Mouse (Mus musculus): ENCODE data around the gene Pgd. TPM values are rescaled to one million over a fixed set of nuclear protein-coding genes. Genes with fewer than 3 reads are reported as not detected.
A peak's percentile ranks its signal among the peaks of the same experiment; 100 is the strongest.

Gene Pgd
- polyA plus RNA-seq, 1 experiment from 2014 or later, result 146 TPM

DNA sequence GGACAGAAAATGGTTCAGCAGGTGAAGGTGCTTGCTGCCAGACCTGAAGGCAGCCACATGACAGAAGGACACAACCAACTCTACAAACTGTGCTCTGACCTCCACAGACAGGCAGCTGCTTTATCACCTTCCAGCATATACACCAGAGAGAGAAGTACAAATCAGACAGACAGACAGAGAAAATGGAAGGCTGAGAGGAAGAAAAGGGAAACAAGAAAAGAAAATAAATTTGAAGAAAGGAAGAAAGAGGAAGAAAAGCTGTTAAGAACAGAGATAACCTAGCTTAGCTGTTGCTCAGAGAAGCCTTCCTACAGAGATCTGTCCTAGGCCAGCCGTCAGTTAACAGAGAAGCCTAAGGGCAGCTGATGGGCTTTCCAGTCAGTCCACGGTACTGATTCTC, 7.4 kb downstream of the Pgd start:
- Histone ChIP-seq H3K4me3 (ENCODE audit: low read length) (no peak overlapping the region), H3K27ac (ENCODE audit: low read length) (no peak overlapping the region), H3K36me3 (ENCODE audit: insufficient read depth, low read length) (peaks cover 69% of the 10 kb centered on the region), H3K9ac (replicated peaks; ENCODE audit: low read length) (no peak overlapping the region), H3K9me3 (ENCODE audit: low read length) (no peaks in the 10 kb centered on the region), H3K27me3 (ENCODE audit: insufficient read depth, low read length) (no peaks in the 10 kb centered on the region), H3K4me2 (replicated peaks; ENCODE audit: low read depth, low read length) (no peak overlapping the region), H3K4me1 (ENCODE audit: insufficient read depth, low read length) (no peaks in the 10 kb centered on the region)
- 93% methylated on average over 2 of the region's 2 CpGs for WGBS
- ATAC-seq (ENCODE audit: low FRiP score, low TSS enrichment), result no peak

GRCm38 (mm10) chr4:149157415-149157973, 9.1 kb downstream of the Pgd start:
- Histone ChIP-seq H3K36me3 (ENCODE audit: insufficient read depth, low read length) (peaks cover 86% of the 10 kb centered on the region), H3K4me1 (ENCODE audit: insufficient read depth, low read length) (no peaks in the 10 kb centered on the region), H3K27me3 (ENCODE audit: insufficient read depth, low read length) (no peaks in the 10 kb centered on the region), H3K27ac (ENCODE audit: low read length) (no peak overlapping the region), H3K4me2 (replicated peaks; ENCODE audit: low read depth, low read length) (no peak overlapping the region), H3K9me3 (ENCODE audit: low read length) (no peaks in the 10 kb centered on the region), H3K4me3 (ENCODE audit: low read length) (no peak overlapping the region), H3K9ac (replicated peaks; ENCODE audit: low read length) (no peak overlapping the region)
- no peak for ATAC-seq (ENCODE audit: low FRiP score, low TSS enrichment)
- 78% methylated on average over 8 of the region's 8 CpGs for WGBS

DNA sequence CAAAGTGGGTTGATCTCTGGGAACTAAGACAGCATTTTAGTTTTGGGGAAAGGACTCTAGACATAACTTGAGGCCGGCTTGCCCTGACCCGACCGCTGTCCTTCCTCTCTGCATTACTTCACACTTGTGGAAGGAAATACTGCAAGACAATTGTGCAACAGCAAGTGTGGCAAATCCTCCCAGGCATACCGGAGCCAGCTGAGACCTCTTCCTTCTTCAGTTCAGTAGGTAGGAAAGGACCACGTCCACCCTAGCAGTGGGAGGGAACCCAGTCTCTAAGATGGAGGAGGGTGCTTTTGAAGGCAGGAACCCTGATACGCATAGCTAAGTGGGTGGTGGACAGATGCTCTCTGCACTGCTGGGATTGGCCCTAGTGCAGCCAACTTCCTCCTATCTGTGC, 10.9 kb downstream of the Pgd start:
- 91% methylated on average over 6 of the region's 6 CpGs for WGBS
- Histone ChIP-seq H3K9me3 (ENCODE audit: low read length) (no peaks in the 10 kb centered on the region), H3K36me3 (ENCODE audit: insufficient read depth, low read length) (peaks cover 89% of the 10 kb centered on the region), H3K27ac (ENCODE audit: low read length) (no peak overlapping the region), H3K27me3 (ENCODE audit: insufficient read depth, low read length) (no peaks in the 10 kb centered on the region), H3K9ac (replicated peaks; ENCODE audit: low read length) (no peak overlapping the region), H3K4me1 (ENCODE audit: insufficient read depth, low read length) (no peaks in the 10 kb centered on the region), H3K4me3 (ENCODE audit: low read length) (no peak overlapping the region), H3K4me2 (replicated peaks; ENCODE audit: low read depth, low read length) (no peak overlapping the region)
- ATAC-seq (ENCODE audit: low FRiP score, low TSS enrichment), result no peak; the same call in 1 of the 2 replicates

DNA sequence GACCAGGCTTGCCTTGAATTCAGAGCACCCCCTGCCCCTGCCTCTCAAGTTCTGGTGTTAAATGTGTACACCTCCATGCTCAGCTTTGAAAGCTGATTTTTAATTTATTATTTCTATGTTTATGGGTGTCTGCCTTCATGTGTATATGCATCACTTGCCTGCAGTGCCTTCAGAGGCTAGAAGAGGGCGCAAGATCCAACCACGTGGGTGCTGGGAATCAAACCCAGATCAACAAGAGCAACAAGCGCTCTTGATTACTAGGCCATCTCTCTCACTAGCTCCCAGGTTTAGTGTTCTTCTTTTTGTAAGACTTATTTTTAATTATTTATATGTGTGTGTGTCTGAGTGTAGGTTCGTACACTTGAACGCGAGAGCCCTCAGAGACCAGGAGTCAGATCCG, 11.7 kb downstream of the Pgd start:
- no peak overlapping the region for H3K9ac ChIP-seq (replicated peaks; ENCODE audit: low read length)
- no peak for ATAC-seq (ENCODE audit: low FRiP score, low TSS enrichment)
- 98% methylated on average over 7 of the region's 7 CpGs for WGBS
- no peak overlapping the region for H3K4me2 ChIP-seq (replicated peaks; ENCODE audit: low read depth, low read length)
- no peaks in the 10 kb centered on the region for H3K9me3 ChIP-seq (ENCODE audit: low read length)
- H3K4me3 ChIP-seq (ENCODE audit: low read length), result no peak overlapping the region
- peaks cover 87% of the 10 kb centered on the region for H3K36me3 ChIP-seq (ENCODE audit: insufficient read depth, low read length)
- no peak overlapping the region for H3K27ac ChIP-seq (ENCODE audit: low read length)
- no peaks in the 10 kb centered on the region for H3K4me1 ChIP-seq (ENCODE audit: insufficient read depth, low read length)
- no peaks in the 10 kb centered on the region for H3K27me3 ChIP-seq (ENCODE audit: insufficient read depth, low read length)

GRCm38 (mm10) chr4:149150721-149151120, 15.8 kb downstream of the Pgd start:
- Histone ChIP-seq H3K4me3 (ENCODE audit: low read length) (no peak overlapping the region), H3K27ac (ENCODE audit: low read length) (no peak overlapping the region), H3K9ac (replicated peaks; ENCODE audit: low read length) (no peak overlapping the region), H3K27me3 (ENCODE audit: insufficient read depth, low read length) (no peaks in the 10 kb centered on the region), H3K4me1 (ENCODE audit: insufficient read depth, low read length) (peaks cover 9% of the 10 kb centered on the region; the same call in 1 of the 2 replicates), H3K9me3 (ENCODE audit: low read length) (no peaks in the 10 kb centered on the region), H3K4me2 (replicated peaks; ENCODE audit: low read depth, low read length) (no peak overlapping the region), H3K36me3 (ENCODE audit: insufficient read depth, low read length) (peaks cover 54% of the 10 kb centered on the region)
- ATAC-seq (ENCODE audit: low FRiP score, low TSS enrichment), result no peak
- WGBS, result 84% methylated on average over 11 of the region's 11 CpGs

GRCm38 (mm10) chr4:149150256-149150655, 16.3 kb downstream of the Pgd start:
- 44% methylated on average over 11 of the region's 11 CpGs for WGBS
- Histone ChIP-seq H3K4me1 (ENCODE audit: insufficient read depth, low read length) (peaks cover 9% of the 10 kb centered on the region; the same call in 1 of the 2 replicates), H3K4me2 (replicated peaks; ENCODE audit: low read depth, low read length) (no peak overlapping the region), H3K36me3 (ENCODE audit: insufficient read depth, low read length) (peaks cover 49% of the 10 kb centered on the region), H3K9me3 (ENCODE audit: low read length) (no peaks in the 10 kb centered on the region), H3K27ac (ENCODE audit: low read length) (no peak overlapping the region), H3K27me3 (ENCODE audit: insufficient read depth, low read length) (no peaks in the 10 kb centered on the region), H3K4me3 (ENCODE audit: low read length) (no peak overlapping the region), H3K9ac (replicated peaks; ENCODE audit: low read length) (no peak overlapping the region)
- peak; percentile 49 for ATAC-seq (ENCODE audit: low FRiP score, low TSS enrichment)

- Histone ChIP-seq H3K36me3 (ENCODE audit: insufficient read depth, low read length) (peaks cover 43% of the 10 kb centered on the region), H3K9ac (replicated peaks; ENCODE audit: low read length) (no peak overlapping the region), H3K9me3 (ENCODE audit: low read length) (no peaks in the 10 kb centered on the region), H3K27me3 (ENCODE audit: insufficient read depth, low read length) (no peaks in the 10 kb centered on the region), H3K27ac (ENCODE audit: low read length) (no peak overlapping the region), H3K4me1 (ENCODE audit: insufficient read depth, low read length) (peaks cover 9% of the 10 kb centered on the region; the same call in 1 of the 2 replicates), H3K4me2 (replicated peaks; ENCODE audit: low read depth, low read length) (no peak overlapping the region), H3K4me3 (ENCODE audit: low read length) (no peak overlapping the region)
- WGBS, result 33% methylated on average over 7 of the region's 7 CpGs
- ATAC-seq (ENCODE audit: low FRiP score, low TSS enrichment), result no peak; the same call in 1 of the 2 replicates
Observed at GRCm38 (mm10) chr4:149149611-149150010, 17.0 kb downstream of the Pgd start.

DNA sequence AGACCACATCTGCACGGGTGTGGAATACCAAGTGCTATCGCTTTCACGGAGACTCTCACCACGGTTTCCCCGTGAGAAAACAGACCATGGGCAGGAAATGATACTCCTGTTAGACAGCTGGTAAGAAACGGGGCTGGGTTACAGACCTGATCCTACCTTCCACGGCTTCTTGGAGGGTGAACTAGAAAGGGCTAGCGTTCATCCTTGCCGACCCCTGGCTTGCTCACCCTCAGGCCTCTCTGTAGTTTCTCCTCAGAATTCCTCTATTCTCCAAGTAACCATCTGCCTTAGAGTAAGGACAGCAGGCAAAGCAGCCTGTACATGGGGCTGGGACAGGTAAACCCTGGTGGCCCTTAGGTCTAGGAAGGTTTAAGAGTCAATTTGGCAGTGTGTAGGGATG, 17.4 kb downstream of the Pgd start:
- Histone ChIP-seq H3K27me3 (ENCODE audit: insufficient read depth, low read length) (no peaks in the 10 kb centered on the region), H3K36me3 (ENCODE audit: insufficient read depth, low read length) (peaks cover 39% of the 10 kb centered on the region)
- 59% methylated on average over 9 of the region's 9 CpGs for WGBS

DNA sequence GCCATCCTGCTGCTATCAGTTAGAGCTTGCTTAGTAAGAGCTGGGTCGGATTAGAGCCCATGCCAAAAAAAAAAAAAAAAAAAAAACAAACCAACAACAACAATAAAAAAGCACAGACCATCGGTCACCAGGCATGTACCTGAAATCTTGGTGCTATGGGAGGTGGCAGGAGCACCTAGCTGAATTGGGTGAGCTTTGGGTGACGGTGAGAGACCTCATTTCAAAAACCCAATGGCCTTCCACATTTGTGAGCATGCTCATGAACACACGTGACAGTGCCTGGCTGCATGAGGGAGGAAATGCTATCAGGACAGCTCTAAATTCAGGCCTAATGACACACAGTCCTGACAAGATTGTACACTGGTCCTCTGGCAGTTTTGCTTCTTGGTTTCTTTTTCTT, 18.5 kb downstream of the Pgd start:
- H3K27me3 ChIP-seq (ENCODE audit: insufficient read depth, low read length), result no peaks in the 10 kb centered on the region
- H3K4me3 ChIP-seq (ENCODE audit: low read length), result no peak overlapping the region
- ATAC-seq (ENCODE audit: low FRiP score, low TSS enrichment), result no peak
- H3K4me2 ChIP-seq (replicated peaks; ENCODE audit: low read depth, low read length), result no peak overlapping the region
- H3K9ac ChIP-seq (replicated peaks; ENCODE audit: low read length), result no peak overlapping the region
- 0 out of 2 replicates have a peak overlapping the region, but pooled peaks have one; percentile 22 for H3K27ac ChIP-seq (ENCODE audit: low read length)
- H3K4me1 ChIP-seq (ENCODE audit: insufficient read depth, low read length), result peaks cover 9% of the 10 kb centered on the region; the same call in 1 of the 2 replicates
- no peaks in the 10 kb centered on the region for H3K9me3 ChIP-seq (ENCODE audit: low read length)
- H3K36me3 ChIP-seq (ENCODE audit: insufficient read depth, low read length), result peaks cover 27% of the 10 kb centered on the region
- 77% methylated on average over 4 of the region's 4 CpGs for WGBS

More for the DNA sequence above, 17.4 kb downstream of the Pgd start:
- ATAC-seq (ENCODE audit: low FRiP score, low TSS enrichment), result no peak
- H3K4me3 ChIP-seq (ENCODE audit: low read length), result no peak overlapping the region
- no peaks in the 10 kb centered on the region for H3K9me3 ChIP-seq (ENCODE audit: low read length)
- peaks cover 9% of the 10 kb centered on the region; the same call in 1 of the 2 replicates for H3K4me1 ChIP-seq (ENCODE audit: insufficient read depth, low read length)
- H3K9ac ChIP-seq (replicated peaks; ENCODE audit: low read length), result no peak overlapping the region
- no peak overlapping the region for H3K4me2 ChIP-seq (replicated peaks; ENCODE audit: low read depth, low read length)
- no peak overlapping the region for H3K27ac ChIP-seq (ENCODE audit: low read length)

DNA sequence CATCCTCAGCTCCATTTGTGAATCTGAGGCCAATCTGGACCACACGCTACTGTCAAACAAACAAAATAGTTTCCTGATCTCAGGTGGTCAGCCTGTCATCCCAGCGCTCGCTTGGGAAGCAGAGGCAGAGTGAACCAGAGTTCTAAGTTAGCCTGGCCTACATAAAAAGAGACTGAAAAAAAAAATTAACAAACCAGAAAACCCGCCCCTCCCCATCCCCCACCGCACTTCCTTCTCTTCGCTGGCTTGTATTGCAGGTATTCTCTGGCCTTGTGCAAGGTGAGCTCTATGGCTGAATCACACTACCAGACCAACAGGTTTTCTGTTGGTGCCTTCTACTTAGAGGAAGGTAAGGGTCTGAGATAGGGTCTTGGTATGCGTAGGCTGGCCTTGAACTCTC, 19.0 kb downstream of the Pgd start:
- WGBS, result 83% methylated on average over 7 of the region's 7 CpGs
- Histone ChIP-seq H3K9ac (replicated peaks; ENCODE audit: low read length) (no peak overlapping the region), H3K4me1 (ENCODE audit: insufficient read depth, low read length) (peaks cover 9% of the 10 kb centered on the region; the same call in 1 of the 2 replicates), H3K27ac (ENCODE audit: low read length) (0 out of 2 replicates have a peak overlapping the region, but pooled peaks have one; percentile 22), H3K36me3 (ENCODE audit: insufficient read depth, low read length) (peaks cover 22% of the 10 kb centered on the region), H3K9me3 (ENCODE audit: low read length) (no peaks in the 10 kb centered on the region), H3K4me3 (ENCODE audit: low read length) (no peak overlapping the region), H3K27me3 (ENCODE audit: insufficient read depth, low read length) (no peaks in the 10 kb centered on the region), H3K4me2 (replicated peaks; ENCODE audit: low read depth, low read length) (no peak overlapping the region)
- ATAC-seq (ENCODE audit: low FRiP score, low TSS enrichment), result no peak

Measured in kidney, embryonic 16.5 days (tissue).